Mouse (Mus musculus) ES-CJ7 (cell line): ENCODE data around the gene Gm27021.
"Not testable (repeated sequence)": the region's sequence is repeated elsewhere in the genome, so short reads cannot be mapped to it uniquely, and the experiment has no call there.

Source experiments
- DNase-seq: peaks from one replicate; pipeline ENCODE4 v3.0.0; 2011; ENCODE audit warnings: low read depth, low spot score

Gm27021 gene

GRCm38 (mm10) chr8:120685591-120685990 is 17.7 kb upstream of the Gm27021 start:
- DNase-seq, result no peak

GRCm38 (mm10) chr8:120685097-120685496 is 17.2 kb upstream of the Gm27021 start:
- no peak for DNase-seq

GRCm38 (mm10) chr8:120684082-120684481 is 16.2 kb upstream of the Gm27021 start:
- DNase-seq, result no peak

DNA sequence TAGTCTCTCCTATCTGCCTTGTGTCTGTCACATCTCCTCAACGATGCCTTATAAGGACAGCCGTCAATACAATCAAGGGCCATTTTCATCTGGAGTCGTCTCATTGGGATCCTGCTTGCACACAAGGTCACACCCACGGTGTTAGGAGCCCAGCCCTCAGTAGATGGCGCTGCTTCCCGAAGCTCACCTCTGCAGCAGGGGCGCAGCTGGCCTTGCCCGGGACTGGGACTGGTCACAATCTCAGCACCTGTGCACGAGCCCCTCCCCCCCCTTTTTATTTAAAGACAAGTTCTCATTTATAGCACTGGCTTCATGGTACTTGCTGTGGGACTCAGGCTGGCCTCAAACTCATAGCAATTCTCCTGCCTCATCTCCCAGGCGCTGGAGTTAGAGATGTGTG is 15.7 kb upstream of the Gm27021 start:
- DNase-seq, result peak; percentile 86

DNA sequence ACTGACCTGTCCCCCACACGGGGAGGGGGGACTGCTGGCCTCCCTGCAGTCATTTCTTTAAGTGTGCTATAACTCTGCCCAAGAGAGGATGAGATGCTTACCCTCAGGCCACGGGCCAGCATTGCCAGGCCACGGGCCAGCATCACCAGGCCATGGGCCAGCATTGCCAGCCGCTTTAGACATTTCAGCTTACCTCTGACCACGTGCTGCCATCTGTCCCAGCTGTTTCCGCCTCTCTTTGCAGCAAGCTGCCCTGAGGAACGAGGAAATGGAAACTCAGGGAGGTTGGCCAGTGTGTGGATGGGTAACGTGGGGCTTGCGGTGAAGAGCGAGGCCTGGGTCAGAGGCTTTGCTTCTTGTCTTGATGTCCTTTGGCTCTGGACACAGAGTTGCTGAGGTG is 13.2 kb upstream of the Gm27021 start:
- DNase-seq, result no peak

- DNase-seq, result not testable (repeated sequence)
Measured at GRCm38 (mm10) chr8:120680405-120680804, 12.5 kb upstream of the Gm27021 start.

GRCm38 (mm10) chr8:120679629-120680387 is 11.9 kb upstream of the Gm27021 start:
- DNase-seq, result no peak

GRCm38 (mm10) chr8:120678447-120678846 is 10.6 kb upstream of the Gm27021 start:
- DNase-seq, result peak; percentile 92

GRCm38 (mm10) chr8:120675718-120676117 is 7.8 kb upstream of the Gm27021 start:
- peak; percentile 41 for DNase-seq

GRCm38 (mm10) chr8:120673298-120673697 is 5.4 kb upstream of the Gm27021 start:
- DNase-seq, result no peak

GRCm38 (mm10) chr8:120672626-120673229 is 4.8 kb upstream of the Gm27021 start:
- DNase-seq, result peak; percentile 48

- DNase-seq, result peak; percentile 75
Measured at GRCm38 (mm10) chr8:120671775-120672174, 3.9 kb upstream of the Gm27021 start.

DNA sequence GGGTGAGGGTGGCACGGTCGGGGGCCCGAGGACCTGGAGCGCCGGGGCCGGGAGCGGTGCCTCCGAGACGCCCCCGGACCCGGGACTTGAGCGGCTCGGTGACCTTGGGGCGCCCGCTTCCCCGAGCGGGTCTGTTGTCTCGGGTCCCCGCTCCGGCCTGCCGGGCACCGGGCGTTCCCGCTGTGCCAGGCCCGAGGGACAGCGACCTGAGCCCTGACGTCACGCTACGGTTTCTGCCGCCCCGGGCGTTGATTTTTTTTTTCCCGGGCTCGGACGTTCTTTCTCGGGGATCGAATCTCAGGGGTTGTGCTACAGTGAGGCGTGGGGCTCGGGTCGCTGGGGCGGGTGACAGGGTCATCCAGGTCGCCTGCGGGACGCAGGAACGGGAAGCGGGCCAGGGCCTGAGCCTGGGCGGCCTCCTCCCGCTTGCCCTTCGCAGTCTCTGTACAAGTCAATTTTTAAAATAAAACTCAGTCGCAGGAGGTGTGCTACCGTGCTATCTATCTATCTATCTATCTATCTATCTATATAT is 561 bp upstream of the Gm27021 start, which contains the start of gene Emc8:
Gene Emc8, minus strand, starts transcription at position 200 of the 532 bp plus-strand sequence.
- no peak for DNase-seq

DNA sequence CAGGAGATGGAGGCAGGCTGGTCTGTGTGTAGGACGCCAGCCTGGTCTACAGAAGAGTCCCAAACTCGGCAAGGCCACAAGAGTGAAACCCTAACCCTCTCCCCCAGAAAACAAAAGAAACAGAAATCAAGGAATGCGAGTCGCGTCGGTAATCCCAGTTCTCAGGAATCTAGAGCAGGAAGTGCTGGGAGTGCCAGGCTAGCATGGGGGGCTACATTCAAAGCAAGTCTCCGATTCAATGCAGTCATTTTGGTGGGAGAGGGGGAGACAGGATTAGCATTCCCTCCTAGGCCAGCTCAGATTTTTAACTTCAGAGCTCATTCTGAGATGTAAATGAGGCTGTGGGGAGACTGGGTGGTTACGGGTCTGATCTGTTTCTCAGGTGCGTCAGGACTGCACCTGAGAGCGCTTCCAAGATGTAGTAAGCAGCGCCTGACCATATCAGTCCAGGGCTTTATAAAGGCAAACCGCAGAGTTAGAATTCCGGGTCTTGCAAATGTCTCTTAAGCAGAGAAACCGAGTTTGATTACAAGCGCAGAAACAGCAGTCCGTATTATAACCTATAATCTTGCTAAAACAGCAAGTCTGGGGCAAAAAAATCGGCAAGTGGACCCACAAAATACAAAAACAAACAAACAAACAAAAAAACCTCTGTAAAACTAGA is 940 bp downstream of the Gm27021 start:
- peak; percentile 80 for DNase-seq

- peak; percentile 91 for DNase-seq
Measured at GRCm38 (mm10) chr8:120665726-120666455, 2.0 kb downstream of the Gm27021 start.

DNA sequence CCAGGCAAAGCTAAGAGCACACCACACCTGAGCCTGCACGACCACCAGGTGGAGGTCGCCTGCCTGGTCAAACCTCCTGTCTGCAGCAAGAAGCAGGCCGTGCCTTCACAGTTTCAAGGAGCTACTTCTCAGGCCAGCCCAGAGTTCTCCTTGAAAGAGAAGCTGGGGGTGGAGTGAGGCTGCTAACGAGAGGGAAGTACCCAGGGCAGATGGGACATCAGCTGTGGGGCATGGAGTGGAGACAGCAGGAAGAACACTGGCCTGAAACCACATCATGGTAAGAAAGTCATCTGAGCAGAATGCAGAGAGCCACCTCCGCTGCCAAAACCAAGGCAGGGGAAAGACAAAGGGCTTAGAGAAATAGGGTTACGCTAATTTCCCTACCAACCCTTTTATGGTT is 3.3 kb downstream of the Gm27021 start:
- DNase-seq, result no peak

DNA sequence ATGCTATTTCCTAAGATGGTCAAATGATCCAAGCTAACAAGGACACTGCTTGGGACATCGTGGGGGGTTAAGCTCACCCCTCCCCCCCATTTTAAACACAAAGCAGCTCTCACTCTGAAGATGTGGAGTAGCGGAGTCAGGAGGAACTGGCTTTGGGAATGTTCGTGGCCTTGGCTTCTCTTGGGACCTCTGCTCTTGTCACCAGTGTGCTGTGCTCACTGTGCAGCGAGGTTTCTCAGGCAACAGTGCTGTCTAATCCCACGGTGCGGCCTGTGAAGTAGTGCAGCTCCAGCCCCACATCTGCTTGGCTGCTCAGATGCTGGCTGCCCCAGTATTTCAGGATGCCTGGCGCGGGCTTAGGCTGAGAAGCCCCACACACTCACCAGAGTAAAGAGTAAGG is 10.5 kb downstream of the Gm27021 start:
- peak; percentile 50 for DNase-seq

DNA sequence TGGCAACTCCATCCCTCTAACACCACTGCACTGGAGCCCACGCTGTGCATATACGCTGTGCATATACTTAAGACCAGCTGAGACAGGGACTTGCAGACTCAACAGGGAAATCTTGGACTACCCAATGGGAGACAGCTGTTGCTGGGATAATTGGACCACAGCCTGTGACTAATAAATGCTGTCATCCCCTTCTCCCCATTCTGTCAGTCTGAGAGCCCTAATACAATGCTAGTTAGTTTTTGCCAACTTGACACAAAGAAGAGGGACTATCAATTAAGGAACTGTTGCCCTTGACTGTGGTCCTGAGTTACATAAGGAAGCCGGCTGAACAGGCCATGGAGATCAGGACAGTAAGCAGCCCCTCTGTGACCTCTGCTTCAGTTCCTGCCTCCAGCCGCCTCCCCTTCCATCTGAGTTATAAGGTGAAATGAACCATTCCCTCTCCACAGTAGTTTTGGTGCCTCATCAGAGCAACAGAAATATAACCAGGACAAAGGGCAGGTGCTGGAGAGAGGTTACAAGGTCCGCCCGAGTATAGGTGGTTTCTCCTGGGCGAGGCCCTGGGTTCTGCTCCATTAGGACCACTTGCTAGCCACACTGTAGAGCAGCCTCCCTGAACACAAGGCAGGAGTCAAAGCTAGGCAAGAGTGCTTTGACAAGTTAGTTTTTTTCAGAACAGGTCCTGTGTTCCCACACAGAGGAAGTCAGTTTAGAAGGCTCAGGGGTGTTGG is 11.4 kb downstream of the Gm27021 start:
- no peak for DNase-seq

DNA sequence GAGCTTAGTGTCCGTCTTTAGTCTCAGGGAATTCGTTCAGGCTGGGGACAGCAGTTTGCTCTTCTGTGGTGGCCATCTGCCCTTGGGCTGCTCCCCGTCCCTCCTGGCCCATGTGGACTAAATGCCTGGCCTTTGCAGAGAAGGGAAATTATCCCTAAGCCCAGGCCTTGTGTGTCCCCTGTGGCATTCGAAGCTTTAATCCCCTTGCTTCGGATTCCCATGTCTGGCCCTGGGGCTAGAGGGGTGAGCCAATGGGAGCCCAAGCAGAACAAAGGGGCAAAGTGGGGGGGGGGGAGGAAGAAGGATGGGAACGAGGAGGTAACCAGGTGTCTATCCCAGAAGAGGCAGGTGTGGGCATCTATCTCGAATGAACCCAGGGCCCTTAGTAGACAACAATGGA is 20.3 kb downstream of the Gm27021 start, which contains the start of gene 1190005I06Rik:
Gene 1190005I06Rik, minus strand, starts transcription at position 101 of the 400 bp plus-strand sequence.
- DNase-seq, result no peak

DNA sequence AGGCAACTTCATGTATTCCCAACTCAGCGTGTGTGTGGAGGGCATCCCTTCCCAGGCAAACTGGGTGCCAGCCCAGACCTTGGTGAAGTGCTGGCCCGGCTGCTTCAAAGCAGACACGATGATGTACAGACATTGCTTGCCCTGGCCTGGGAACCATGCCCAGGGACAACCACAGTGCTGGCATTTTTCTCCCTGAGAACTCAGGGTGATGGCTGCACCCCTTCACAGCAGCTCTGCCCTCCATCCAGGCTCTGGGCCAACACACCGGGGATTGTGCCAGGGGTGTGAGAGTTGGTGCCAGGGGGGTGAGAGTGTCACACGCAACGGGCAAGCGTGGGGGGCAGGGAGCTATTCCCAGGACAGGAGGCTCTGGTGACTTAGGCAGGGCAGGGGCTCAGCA is 23.2 kb downstream of the Gm27021 start:
- DNase-seq, result no peak
